Mouse (Mus musculus) ovary, adult 18-20 months (tissue): ENCODE data around the gene Pus1.
A peak's percentile ranks its signal among the peaks of the same experiment; 100 is the strongest.
"Not testable (repeated sequence)": the region's sequence is repeated elsewhere in the genome, so short reads cannot be mapped to it uniquely, and the experiment has no call there.

Source experiments
- DNase-seq: peaks from one replicate; pipeline ENCODE4 v3.0.0; 2022; ENCODE audit warnings: low spot score, mixed read lengths

The Pus1 gene

DNA sequence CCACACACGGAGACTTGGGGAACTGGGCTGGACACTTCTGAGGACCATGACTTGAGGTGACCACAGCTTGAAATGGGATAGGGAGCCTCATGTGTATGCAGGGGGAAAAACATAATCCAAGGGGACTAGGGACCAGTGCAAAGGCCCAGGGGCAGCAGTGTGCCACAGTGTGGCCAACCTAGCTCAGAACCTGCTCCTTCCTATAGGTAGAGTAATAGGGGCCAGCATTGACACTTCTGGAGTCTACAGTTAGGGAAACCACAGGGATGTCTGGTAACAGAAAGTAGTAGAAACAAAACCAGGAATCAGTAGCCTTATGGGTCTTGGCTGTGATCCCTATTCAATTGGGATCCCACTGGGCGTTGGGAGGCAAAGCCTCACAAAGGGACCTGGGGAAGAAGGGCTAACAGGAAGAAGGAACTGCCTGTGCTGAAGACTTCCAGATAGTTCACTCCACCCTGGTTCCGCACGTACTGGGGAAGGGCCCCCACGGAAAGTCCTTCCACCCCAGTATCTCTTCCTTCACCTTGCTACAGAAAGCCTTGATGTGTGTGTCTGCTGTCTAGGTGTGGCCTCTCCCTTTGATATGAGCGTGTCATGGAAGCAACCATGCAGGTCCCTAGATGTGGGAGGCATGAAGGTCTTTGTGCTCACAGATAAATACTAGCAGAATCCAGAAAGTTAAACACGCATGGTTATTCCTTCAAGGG, 1.2 kb upstream of the Pus1 start:
- DNase-seq: no peak

DNA sequence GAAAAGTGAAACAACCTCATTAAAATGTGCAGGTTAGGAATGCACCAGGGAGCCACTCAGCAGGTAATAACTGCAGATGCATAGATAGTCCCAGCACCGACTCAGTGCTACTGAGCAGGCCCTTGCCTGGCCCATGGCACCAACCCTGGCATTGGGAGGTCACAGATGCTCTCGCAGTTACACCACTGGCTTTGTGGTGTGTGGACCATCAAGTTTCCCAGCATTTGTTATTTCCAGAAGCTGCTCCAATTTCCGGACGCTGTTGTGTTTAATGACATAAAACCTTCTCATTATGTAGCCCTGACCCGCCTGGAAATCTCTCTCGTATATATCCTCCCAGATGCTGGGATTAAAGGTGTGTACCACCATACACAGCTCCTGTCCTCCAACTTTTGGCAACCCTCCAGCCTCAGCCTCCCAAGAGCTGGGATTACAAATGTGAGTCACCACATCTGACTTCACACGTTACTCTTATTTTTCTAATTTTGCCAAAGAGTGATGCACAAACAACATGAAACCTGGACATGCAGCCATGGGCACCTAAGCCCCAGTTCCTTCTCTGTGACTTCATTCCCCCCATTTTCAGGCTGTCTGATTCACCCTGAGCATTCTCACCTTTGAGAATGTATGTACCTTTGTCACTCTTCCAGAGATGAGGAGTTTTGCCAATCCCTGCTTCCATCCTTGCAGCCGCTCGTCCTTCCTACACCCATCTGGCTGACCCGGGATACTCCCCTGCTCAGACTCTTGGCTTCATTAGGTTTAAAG, 486 bp upstream of the Pus1 start:
- DNase-seq: no peak

DNA sequence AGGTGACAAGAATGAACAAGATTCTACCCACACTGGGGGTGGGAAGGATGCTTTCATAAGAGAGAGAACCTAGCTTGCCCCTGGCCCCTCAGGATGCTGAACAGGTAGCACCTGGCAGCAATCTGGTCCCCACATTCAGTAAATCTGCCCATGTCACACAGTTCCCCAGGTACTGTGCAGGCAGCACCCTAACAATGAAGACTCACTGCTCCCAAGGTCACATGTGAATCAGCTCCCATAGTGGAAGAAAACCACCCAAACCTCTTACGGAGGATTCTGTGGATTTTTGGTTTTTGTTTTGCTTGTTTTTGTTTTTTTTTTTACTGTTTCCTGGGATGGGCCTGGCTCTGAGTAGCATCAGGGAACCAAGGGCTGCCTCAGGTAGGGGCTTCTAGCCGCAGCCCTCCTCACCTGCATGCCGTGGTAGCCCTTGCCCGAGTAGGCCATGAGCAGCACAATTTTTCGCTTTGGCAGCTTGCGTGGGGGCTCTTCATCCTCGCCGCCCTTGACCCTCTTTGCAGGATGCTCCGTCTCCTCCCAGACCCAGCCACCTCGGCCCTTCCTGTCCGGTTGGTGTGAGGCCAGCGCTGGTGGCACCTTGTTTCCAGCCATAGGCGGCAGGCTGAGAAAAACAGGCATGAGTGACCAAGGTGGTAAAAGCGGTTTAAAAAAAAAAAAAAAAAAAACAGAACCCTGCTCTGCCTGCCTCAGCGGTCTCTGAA, 1.0 kb downstream of the Pus1 start:
- DNase-seq: no peak

- no peak for DNase-seq
These were observed 2.2 kb downstream of the Pus1 start for GRCm38 (mm10) chr5:110778263-110778662.

DNA sequence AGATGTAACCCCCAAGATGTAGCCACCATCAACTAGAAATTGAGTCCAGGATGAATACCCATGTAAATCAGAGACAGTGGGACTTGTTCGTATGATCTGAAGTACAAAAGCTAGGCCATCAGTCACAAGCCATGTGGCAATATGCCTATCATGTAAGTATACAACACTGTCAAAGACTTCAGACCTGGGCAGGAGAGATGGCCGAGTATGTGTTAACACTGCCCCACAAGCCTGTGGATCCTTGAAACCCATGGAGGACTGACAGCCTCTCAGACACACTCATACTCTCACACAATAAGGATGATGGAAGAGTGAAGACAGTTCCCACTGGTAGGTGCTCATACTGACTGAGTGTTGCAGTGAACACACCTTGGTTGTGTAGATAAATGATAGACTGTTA, 4.3 kb downstream of the Pus1 start:
- no peak for DNase-seq

- DNase-seq: no peak
These were observed 5.9 kb downstream of the Pus1 start for GRCm38 (mm10) chr5:110774511-110774910.

- DNase-seq: not testable (repeated sequence)
These were observed 7.5 kb downstream of the Pus1 start for GRCm38 (mm10) chr5:110772945-110773344.

DNA sequence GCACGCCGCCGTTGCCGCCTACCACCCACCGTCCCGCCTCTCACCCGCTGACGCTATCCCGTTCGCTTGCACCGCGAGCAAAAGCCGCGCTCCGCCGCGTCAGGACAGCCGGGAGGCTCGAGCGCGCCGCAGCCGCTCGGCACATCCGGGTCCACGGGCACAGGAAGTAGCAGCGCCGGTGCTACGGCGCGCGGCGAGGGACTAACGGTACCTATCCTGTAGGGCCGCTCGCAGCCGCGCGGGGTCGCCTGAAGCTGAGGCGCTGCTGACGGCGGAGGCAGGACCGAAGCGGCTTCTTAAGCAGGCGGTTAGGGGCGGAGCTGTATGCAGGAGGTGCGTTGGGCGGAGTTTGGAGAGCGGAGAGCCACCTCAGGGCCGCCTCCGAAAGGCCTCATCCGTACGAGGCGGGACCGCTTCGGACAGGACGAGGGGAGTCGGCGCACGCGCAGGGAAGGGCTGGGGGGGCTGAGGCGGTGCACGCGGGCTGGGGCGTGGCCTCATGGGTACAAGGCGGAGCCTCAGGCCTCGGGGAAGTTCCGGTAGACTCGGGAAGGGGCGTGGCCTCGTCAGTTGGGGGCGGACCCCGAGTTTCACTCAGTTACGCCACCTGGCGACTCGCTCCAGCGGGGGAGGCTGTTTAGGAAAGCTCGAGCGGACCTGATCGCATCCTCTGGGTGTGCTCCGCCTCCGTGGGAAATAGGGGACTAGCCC, 9.9 kb downstream of the Pus1 start, which contains the start of gene Ep400:
Ep400 (minus strand) TSS at position 270 of the 711 bp plus-strand sequence.
- peak; percentile 100 for DNase-seq

DNA sequence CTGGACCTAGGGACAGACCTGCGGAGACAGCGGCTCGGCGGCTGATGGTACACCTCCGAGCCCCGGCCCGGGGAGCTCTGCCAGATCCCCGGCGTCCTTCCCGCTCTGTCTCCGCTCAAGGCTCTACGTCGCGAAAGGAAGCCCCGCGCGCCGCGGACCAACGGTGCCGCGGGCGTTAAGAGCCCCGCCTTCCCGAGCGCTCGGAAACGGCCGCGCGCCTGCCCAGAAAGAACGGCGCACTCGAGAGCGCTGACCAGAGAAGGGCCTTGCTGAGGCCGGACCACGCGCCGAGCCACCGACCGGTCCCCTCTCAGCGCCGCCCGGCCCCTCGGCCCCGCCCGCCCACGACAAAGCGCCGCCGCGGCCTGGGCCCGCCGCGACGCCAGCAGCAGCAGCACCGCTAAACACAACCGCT, 10.4 kb downstream of the Pus1 start:
- no peak for DNase-seq

GRCm38 (mm10) chr5:110769272-110769671, 11.2 kb downstream of the Pus1 start:
- DNase-seq: no peak

- no peak for DNase-seq
These were observed 16.6 kb downstream of the Pus1 start for GRCm38 (mm10) chr5:110763890-110764289.

DNA sequence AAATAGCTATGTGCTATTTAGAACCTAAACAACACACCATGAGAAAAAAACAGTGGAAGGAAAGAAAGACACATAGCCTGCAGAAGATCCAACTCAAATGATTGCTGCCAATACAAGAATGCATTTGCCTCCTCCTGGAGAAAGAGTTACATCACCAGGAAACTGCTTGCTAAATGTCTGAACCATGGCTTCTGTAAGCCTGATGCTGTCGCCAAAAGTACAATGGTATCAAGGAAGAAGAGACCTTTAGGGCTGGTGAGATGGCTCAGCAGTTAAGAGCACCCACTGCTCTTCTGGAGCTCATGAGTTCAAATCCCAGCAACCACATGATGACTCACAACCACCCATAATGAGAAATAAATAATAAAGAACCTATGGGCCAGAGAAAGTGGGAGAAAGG, 35.4 kb downstream of the Pus1 start:
- DNase-seq: no peak

GRCm38 (mm10) chr5:110739496-110740275, 40.8 kb downstream of the Pus1 start:
- no peak for DNase-seq

DNA sequence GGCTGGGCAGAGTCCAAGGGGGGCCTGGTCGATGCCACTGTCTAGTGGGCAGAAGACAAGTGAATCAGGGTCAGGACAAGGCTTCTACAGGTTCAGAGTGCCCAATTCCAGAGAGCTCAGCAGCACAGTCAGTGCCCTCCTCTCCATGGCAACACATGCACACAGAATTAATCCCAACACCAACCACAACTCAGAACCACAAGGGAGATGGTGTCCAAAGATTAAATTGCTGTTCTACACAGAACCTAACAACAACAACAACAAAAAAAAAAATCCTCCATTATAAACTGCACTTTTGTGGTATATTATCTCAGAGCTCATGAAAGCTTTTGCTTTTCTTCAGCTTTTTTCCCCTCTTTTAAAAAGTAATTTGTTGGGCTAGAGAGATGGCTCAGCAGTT, 44.9 kb downstream of the Pus1 start:
- DNase-seq: no peak

DNA sequence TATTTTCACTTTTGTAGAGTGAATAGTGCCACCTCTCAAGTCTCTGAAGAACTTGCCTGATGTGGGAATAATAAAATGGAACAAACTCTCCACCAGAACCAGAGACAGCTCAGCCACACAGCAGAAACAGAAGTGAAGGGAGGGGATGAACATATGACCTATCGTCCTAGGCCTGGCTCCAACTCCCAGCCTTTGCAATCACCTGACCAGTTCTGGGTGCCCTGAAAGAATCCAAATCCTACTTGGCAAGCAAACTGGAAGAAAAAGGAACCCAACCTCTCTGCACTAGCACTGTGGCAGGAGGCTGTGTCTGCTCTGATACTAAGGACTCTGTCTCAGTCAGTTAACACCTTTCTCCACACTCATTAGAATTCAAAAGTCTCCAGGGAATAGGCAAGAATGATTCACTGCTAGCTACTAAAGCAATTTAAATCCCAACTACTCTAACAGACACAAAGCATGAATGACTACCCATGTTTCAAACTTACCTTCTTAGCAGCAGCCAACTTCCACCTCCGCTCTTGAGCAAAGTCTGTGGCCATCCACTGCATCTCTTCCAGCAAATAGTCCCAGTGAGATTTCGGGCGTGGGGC, 47.1 kb downstream of the Pus1 start:
- DNase-seq: no peak

DNA sequence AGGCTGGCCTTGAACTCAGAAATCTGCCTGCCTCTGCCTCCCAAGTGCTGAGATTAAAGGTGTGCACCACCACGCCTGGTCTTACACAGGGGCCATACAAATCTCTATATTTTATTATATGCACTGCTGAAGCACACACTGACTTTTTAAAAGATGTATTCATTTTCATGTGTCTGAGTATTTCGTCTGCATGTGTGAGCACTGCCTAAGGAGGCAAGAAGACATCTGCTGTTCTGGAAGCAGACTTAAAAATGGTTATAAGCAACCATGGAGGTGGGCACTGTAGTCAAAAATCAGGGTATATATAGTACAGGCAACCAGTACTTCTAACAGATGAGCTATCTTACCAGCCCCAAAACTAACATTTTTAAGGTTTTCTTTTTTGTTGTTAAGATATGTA, 49.2 kb downstream of the Pus1 start:
- DNase-seq: no peak

DNA sequence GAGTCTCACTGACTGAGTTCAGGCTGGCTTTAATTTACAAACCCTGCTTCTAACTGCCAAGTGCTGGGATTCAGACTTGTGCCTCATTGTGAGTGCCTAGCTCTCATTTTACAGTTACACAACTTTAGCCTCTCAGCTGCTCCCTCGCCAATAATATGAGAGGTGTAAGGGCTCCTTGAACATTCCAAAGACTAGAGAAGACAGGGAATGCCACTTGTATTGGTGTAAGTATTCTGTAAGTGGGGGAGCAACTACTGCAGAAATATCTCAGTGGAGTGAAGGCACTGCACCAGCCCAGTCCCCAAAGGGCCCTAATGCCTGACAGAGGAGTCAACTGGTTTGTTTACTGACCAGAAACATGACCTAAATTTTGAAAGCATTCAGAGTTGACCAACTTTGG, 52.6 kb downstream of the Pus1 start:
- DNase-seq: no peak
